Comparison of ENCODE assay signal across 8 mouse cellular contexts in the genomic region with DNA sequence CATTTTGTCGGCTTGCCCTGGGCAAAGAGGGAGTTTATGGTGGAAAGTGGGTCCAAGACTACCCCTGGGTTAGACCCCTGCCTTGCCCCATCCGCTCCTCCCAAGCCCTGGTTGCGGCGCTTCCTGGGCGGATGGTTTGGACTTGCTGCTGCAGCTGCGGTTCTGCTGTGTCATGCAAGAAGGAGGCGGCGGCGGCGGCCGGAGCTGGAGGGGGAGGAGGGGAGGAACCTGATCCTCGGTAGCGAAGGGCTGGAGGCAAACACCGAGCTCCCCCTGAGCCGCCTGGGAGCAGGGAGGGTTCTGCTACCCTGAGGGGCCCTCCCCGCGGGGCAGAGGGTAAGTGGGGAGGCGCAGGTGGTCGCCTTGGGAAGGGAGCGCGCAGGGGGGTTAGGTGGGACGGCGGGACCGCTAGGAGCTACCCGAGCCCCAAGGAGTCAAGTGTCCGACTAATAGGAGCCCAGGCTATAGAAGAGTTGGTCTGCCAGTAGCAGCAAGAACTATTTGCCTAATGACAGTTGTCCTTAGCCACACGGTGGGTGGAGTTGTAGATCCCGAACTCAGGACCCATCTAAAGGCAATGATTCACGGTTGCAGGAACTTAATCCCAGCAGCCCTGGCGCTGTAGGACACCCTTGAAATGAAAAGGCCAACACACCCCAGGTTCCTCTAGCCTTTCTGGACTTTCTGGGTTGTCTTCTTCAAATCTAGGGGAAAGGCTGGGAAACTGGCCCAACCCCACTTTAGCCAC.
A peak's percentile ranks its signal among the peaks of the same experiment; 100 is the strongest.
DNase-seq lines count a peak whose midpoint lies in the region; ATAC-seq lines count a peak whose summit lies in the region.

No protein-coding gene starts in this region.

- no peak overlapping the region for H3K27ac ChIP-seq in hindbrain, embryonic 12.5 days
- peak overlapping the region; percentile 79 for H3K27ac ChIP-seq in macrophage

- H3K4me3 ChIP-seq in hindbrain, embryonic 12.5 days = peak overlapping the region; percentile 39
- peak overlapping the region; percentile 59 for H3K4me3 ChIP-seq in macrophage (ENCODE audit: inconsistent target)

- DNase-seq in R1 (ENCODE audit: low read depth, low spot score) = peak; percentile 85
- peak; percentile 46 to 49 for DNase-seq in cerebellum, postnatal 10 days
- peak; percentile 78 to 83 for DNase-seq in frontal cortex, postnatal 36 days (ENCODE audit: low spot score in 2 of 2)
- DNase-seq in left cerebral cortex, adult 8-10 months (ENCODE audit: low spot score in 2 of 2) = peak; percentile 64 to 73
- DNase-seq in right cerebral cortex, adult 18-20 months = peak; percentile 87
- DNase-seq in urinary bladder, postnatal 25 days (ENCODE audit: low spot score) = peak; percentile 73

- no peaks in the 10 kb centered on the region for H3K9me3 ChIP-seq in hindbrain, embryonic 12.5 days (replicated peaks)

- peaks cover 67% of the 10 kb centered on the region for H3K27me3 ChIP-seq in hindbrain, embryonic 12.5 days

- H3K36me3 ChIP-seq in hindbrain, embryonic 12.5 days = no peaks in the 10 kb centered on the region
- no peaks in the 10 kb centered on the region for H3K36me3 ChIP-seq in macrophage (ENCODE audit: inconsistent target)

- WGBS in hindbrain, embryonic 12.5 days = 2% methylated on average over 30 of the region's 30 CpGs
- WGBS in macrophage (ENCODE audit: missing documents) = under 1% methylated on average over 29 of the region's 30 CpGs

- peak overlapping the region; percentile 55 for H3K9ac ChIP-seq in hindbrain, embryonic 12.5 days

- peak; percentile 9; the same call in 1 of the 2 replicates for ATAC-seq in hindbrain, embryonic 12.5 days (ENCODE audit: low FRiP score)

- peaks cover 46% of the 10 kb centered on the region for H3K4me1 ChIP-seq in hindbrain, embryonic 12.5 days

- H3K4me2 ChIP-seq in hindbrain, embryonic 12.5 days (replicated peaks) = peak overlapping the region; percentile 64

- H3K79me2 ChIP-seq in macrophage (ENCODE audit: inconsistent target) = peaks cover 32% of the 10 kb centered on the region
